Mouse (Mus musculus) stomach, postnatal 0 days (tissue): ENCODE measurements around the gene Gsg1l.

ENCODE experiments used
- CTCF ChIP-seq: IDR thresholded peaks from 2 replicates; pipeline ENCODE4 v1.5.1; 2016; ENCODE audit warnings: antibody characterized with exemption, low read depth, mild to moderate bottlenecking, moderate library complexity
- EP300 ChIP-seq: optimal IDR thresholded peaks from 2 replicates; pipeline ENCODE3; 2016; ENCODE audit warnings: antibody characterized with exemption

GRCm38 (mm10) chr7:125973874-125974273 lies 108.3 kb downstream of the Gsg1l start:
- TF ChIP-seq CTCF (no peak), EP300 (no peak)
